Mouse (Mus musculus) urinary bladder, postnatal 0 days (tissue): ENCODE results near the gene Morf4l2. TPM values are rescaled to one million over a fixed set of nuclear protein-coding genes. Genes with fewer than 3 reads are reported as not detected.

Experiments used
- polyA plus RNA-seq: library from polyadenylated mRNA; unstranded; fragments of >200 nt; fragmentation: Nextera tagmentation; extraction: Ambion mirVana; gene quantifications from 2 replicates; pipeline ENCODE4 v1.2.1, GENCODE M21; 2015

Morf4l2 gene
- polyA plus RNA-seq = 314 and 373 TPM in 2 replicates

GRCm38 (mm10) chrX:136743459-136743858 is at the start of gene Morf4l2:
Gene Morf4l2 (minus strand): TSS chrX:136743690.

GRCm38 (mm10) chrX:136780041-136780440 is 36.6 kb upstream of the Morf4l2 start, which contains the start of gene Glra4:
Gene Glra4 (minus strand): TSS chrX:136780141.

GRCm38 (mm10) chrX:136707446-136708167 is 35.9 kb downstream of the Morf4l2 start, which contains the start of gene Tceal1:
Gene Tceal1 (plus strand): TSS chrX:136707982.

Other genes starting within 250 kb of the Morf4l2 start
- not detected in 2 replicates for gene Kir3dl1, start 225.7 kb downstream of the Morf4l2 start, polyA plus RNA-seq
- gene Kir3dl2, start 199.6 kb downstream of the Morf4l2 start, polyA plus RNA-seq = not detected in 2 replicates
- gene Tceal3, start 152.8 kb downstream of the Morf4l2 start, polyA plus RNA-seq = 4.4 and 5.4 TPM in 2 replicates
- 8.1 and 8.2 TPM in 2 replicates for gene Tceal1, start 35.7 kb downstream of the Morf4l2 start, polyA plus RNA-seq
- gene Glra4, start 36.5 kb upstream of the Morf4l2 start, polyA plus RNA-seq = not detected in 2 replicates
- 4.9 and 5.5 TPM in 2 replicates for gene Plp1, start 79.0 kb upstream of the Morf4l2 start, polyA plus RNA-seq
- gene Rab9b, start 125.1 kb upstream of the Morf4l2 start, polyA plus RNA-seq = 0.05 TPM in 1 of 2 replicates, not detected in the other
- not detected in 2 replicates for gene H2bfm, start 183.6 kb upstream of the Morf4l2 start, polyA plus RNA-seq
- gene Tmsb15b2, start 231.8 kb upstream of the Morf4l2 start, polyA plus RNA-seq = 14.8 and 21.4 TPM in 2 replicates
- 1.1 and 1.6 TPM in 2 replicates for gene Tmsb15l, start 233.2 kb upstream of the Morf4l2 start, polyA plus RNA-seq
- gene Tmsb15b1, start 233.2 kb upstream of the Morf4l2 start, polyA plus RNA-seq = 16.6 and 16.7 TPM in 2 replicates
- gene Zcchc18, start 249.5 kb upstream of the Morf4l2 start, polyA plus RNA-seq = 0.53 and 0.69 TPM in 2 replicates